Mouse (Mus musculus) T-helper 1 cell (primary cell): Measurements from ENCODE around the gene Car4.

Experiments used
- in situ Hi-C: fragments of 300-600 bp; cut with MboI, MseI; formaldehyde crosslinking; loops from one replicate; pipeline ENCODE4 v1.15.1; 2025; ENCODE audit warnings: high pct_unique_total_duplicates

Gene Car4

DNA sequence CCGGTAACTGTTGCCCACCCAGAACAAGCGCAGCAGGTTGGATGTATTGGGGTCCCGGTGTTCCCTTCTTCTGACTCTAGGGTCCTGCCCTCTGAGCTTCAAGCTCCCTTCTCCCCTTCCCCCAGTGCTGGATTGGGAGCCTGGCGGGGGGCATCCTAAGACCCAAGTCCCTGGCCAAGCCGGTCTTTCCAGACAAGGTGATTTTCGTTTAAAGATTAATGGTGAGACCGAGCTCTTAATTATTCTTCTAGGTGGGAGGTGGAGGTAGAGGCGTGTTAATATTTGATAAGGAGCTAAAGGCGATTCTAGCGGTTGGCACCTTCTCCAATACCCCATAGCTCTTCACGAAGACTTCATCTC lies 665 bp downstream of the Car4 start:
- in situ Hi-C loops: no loop called here

DNA sequence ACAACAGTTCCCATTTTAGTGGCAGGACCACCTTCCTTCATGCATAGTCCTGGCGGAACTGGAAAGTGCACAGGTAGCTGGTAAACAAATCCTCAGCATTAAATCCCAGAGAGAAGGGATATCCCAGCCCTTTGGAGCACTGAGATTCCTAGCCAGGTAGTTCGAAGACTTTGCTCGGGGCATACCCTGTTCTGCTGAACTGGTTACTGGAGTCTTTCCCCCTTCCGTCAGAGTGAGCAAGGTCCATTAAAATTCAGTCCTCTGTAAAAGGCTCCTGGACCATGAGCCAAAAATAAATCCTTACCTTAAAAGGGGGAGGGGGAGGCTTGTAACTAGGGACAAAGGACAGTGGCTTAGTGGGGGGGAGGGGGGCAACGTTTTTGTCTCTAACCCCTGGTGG lies 1.6 kb downstream of the Car4 start:
- in situ Hi-C loops: no loop called here

DNA sequence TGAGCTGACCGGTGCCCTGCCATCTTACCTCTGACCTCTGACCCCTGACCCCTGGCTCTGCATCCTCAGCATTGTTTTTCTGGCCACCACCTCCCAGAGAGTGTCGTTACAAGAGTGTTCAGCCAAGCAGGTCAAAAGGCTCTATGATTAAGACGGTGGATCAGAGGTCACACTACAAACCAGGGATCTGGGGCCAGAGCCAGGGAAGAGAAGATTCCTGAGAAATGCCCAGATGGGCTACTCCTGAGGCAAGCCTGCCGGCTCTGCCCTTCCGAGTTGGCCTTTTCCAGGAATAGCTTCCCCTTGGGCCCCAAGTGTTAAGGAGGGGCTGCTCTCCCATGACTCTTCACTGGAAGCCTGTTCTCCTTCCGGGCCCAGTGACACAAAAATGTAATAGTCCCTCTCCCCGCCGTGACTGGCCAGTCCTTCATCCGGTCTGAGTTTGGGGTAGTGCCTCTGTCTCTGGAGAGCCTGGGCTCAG lies 2.2 kb downstream of the Car4 start:
- in situ Hi-C loops: no loop called here

DNA sequence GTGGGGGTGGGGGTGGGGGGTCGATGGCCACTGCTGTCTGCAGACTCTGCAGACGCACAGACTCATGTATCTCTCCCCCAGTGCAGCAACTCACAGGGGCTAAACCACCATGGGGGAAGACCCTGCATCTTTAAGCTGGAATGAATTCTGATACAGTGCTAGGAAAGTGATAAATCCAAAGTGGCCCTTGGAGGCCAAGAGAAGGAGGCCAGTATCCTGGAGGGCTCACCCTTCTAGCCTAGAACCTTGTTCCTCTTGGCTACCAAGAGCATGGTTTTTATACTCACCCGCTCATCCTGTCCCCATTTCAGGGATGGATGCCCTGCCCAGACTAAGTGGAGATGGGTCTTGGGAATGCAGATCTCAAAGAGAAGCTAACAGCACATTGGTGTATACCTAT lies 2.7 kb downstream of the Car4 start:
- in situ Hi-C loops: no loop called here

DNA sequence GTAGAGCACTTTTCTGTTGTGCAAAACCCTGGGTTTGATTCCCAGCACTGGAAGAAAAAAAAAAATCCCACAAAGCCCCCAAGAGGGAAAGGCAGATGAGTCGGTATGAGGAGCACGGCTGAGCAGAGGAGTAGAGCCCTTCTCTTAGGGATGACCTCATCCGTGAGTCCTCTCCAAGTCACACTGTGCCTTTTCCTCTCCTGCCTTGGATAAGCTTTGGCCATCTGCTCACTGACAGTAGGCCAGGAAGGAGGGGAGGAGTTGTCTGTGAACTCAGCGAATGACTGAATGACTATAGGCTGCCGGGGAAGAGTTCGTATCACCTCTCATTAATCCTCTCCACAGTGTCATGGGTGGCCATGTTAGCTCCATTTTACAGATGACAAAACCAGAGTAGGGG lies 3.2 kb downstream of the Car4 start:
- in situ Hi-C loops: no loop called here

DNA sequence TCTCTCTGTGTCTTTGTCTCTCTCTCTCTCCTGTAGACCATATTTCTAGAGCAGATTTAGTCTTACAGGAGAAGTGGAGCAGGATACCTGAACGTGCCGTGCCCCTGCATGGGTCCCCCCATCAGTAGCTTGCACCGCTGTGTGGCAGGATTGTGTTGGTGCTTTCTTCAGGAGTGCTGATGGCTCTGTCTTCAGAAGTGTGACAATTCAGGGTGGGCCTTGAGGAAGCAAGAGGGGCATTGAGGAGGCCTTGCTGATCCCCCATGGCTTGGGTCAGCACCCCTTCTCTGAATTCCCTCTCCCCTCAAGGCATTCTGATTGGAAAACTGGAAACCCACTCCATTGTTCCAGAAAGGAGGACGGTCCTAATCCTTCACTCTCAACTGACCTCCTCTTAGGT lies 4.0 kb downstream of the Car4 start:
- in situ Hi-C loops: no loop called here

DNA sequence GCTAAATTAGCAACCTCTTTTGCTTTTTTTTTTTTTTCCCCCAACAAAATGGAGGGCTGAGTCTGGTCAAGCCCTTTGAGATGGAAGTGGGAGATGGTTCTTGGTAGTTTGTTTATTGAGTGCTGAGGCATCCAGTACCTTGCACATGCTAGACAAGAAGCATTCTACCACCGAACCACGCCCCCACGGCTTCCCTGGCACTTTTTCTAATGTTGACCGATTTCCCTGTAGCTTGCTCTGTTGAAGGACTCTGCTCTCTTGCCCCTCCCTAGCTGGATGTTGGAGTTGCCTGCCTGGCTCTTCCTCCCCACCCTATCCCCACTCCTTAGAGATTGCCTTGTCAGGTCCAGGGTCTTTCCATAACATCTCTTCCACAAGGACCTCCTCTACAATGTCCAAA lies 5.0 kb downstream of the Car4 start:
- in situ Hi-C loops: no loop called here

DNA sequence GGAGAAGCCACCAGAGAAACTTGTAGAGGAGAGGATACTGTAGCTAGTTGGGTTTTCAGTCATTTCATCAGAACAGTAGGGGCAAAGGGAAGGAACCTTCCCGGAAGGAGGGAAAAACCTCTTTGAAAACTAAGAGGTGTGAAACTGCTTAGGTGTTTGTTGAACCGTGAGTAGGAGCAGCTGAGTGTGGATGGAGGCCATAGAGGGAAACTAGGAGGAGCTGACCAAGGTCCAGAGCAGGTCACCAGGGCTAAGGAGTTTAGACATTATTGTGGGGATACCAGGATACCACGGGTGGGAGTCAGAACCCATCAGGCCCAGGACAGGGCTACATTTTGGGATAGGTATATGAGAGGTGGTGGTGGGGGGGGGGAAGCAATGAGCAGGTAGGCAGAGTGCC lies 6.0 kb downstream of the Car4 start:
- in situ Hi-C loops: no loop called here

DNA sequence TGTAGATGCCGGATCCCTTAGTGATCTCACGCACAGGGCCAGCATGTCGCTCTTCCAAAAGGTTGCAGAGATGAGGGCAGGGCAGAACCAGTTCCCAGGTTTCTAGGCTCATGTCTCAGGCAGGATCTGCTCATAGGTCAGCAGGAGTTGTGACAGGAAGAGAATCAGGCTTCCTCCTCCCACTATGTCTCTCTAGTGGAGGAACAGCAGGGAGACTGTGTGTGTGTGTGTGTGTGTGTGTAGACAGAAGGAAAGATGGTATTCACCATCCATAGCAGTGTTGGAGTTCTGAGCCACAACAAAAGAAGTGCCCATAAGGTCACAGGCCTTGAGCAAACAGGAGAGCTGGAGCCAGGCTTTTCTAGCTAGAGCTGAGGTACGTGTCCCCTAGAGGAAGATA lies 9.1 kb downstream of the Car4 start:
- in situ Hi-C loops: no loop called here

DNA sequence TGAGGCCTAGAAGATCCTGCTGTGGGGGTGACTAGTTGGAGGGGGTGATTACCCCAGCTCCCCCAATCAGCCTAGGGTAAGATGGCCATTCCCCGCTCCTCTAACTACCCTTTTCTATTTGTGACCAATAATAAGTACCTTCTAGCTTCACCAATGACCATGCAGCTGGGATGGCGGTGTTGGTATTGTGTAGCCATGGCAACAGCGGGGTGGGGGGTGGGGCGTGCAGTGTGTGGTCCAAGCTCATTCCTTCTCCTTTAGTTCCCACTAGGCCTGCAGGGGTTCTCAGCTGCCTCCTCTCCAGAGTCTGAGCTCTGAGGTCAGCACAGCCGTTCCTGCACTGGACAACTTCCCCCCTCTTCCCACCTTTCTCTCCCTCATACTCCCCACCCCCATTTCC lies 9.5 kb downstream of the Car4 start:
- in situ Hi-C loops: no loop called here

DNA sequence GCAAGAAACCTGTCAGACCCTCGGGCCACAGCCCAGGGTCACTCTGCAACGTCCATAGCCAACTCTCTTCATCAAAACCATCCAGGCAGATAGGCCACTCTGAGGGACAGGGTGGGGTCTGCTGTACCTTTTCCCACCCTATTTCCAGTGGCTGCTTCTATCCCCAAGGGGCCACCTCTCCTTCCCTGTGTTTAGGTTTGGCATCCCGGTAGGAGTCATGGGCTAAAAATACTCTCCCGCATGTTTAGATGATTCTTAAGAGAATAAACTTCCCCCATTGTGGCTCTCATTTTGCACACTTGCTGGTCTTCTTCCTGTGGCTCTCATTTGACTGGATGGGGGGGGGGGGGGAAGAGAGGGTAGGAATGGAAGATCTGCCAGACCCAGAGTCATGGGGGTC lies 10.7 kb downstream of the Car4 start:
- in situ Hi-C loops: no loop called here

DNA sequence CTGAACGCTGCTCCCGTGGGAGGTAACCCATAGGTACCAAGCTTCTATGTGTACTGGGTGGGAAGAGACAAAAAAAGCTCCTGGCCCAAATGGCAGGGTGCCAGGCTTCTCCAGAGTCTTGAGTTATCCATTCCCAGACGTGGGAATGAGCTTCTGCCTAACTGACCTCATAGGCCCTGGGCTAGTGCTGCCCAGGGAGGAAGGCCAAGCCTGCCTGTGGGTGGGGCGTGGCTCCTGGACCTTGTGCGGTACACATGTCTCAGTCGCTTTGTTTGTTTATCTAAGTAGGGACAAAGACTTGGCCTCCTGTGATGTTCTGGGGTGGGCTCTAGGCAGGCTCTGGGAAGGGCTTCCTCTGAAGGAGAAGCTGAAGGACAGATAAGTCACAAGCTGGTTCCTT lies 11.2 kb downstream of the Car4 start:
- in situ Hi-C loops: no loop called here

DNA sequence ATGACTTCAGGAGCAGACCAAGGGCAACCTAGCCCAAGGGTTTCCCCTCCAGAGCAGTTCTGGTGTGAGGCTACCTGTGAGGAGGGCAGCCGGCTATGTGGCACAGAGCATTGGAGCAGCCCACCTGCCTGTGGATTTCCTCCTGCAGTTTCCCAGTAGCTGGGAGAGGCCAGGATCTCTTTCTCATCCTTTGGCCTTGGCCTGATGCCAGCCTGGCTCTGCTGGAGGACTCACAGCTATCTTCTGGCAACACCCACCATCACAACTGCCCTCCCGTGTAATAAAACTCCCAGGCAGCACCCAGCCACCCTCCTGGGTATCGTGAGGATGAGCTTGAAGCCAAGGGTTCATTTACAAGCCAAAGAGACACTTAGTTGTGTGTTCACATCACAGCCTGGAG lies 14.5 kb downstream of the Car4 start:
- in situ Hi-C loops: no loop called here

DNA sequence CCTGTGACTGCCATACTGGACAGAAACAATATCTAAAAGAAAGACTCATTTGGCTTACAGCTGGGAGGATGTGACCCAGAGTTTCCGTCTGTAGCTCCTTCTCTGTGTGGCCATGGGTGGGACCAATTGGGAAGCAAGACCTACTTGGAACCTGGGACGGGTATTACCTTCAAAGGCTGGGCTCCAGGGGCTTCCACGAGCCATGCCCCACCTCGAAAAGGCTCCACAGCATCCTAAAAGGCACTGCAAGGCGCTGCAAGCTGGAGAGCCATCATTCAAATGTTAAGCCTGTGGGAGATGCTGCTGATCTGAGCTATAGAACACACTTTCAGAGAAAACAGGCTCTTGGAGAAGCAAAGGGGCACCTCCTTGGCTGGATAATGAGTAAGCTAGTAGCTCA lies 16.1 kb downstream of the Car4 start:
- in situ Hi-C loops: no loop called here

DNA sequence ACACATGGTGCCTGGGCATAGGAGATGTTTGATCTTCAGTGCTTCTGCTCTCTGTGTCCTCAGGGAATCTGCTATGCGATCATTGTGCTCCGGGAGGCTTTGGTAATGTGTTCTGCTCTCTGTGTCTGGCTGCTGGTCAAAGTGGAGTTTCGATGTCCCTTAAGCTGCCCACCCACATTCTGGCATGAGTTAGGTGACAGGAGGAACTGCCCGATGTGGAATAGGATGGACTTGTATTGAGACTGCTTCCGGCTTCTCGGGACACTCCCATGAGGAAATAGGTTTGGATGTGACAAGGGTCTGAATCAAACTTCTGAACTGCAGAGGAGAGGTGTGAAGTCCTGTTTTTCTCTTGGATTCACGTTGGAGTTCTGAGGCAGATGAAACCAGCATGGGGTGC lies 17.0 kb downstream of the Car4 start:
- in situ Hi-C loops: no loop called here

DNA sequence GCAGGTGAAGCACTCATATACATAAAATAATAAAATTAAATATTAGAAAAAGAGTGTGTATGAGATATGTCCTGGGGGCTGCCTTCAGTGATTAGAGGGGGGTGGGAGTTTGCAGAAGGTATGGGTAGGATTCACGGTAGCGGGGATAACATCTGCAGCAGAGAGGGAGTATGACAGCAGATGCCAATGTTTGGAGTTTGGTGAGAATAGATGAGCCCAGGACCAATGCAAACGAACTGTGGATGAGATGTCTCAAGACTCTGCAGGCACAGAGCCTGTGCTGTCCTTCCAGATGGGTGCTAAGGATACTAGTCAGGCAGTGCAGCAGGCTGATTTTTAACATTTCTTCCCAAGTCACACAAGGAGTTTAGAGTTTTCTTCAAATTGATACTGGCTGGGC lies 19.1 kb downstream of the Car4 start:
- in situ Hi-C loops: no loop called here

DNA sequence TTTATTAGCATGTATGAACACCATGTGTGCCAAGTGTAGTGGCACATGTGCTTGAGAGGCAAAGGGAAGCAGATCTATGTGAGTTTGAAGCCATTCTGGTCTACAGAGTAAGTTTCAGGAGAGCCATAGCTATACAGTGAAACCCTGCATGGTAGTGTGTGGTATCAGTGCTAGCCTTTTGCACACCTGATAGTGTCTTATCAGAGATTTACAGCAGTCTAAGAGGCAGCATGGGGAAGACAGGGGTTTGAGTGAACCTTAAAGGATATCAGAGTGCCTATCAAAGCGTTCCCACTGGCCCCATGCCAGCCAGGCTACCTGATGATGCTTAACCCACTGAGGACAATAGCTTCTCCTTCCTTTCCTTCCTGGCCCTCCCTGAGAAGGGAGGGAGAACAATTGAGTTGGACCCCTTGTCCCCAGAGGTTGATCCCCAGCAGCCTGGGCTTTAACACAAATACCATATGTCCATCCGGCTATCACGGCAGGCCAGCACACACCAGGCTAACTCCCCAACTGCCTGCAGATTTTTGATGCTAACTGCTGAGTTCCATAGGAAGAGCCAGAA lies 19.9 kb downstream of the Car4 start:
- in situ Hi-C loops: no loop called here

DNA sequence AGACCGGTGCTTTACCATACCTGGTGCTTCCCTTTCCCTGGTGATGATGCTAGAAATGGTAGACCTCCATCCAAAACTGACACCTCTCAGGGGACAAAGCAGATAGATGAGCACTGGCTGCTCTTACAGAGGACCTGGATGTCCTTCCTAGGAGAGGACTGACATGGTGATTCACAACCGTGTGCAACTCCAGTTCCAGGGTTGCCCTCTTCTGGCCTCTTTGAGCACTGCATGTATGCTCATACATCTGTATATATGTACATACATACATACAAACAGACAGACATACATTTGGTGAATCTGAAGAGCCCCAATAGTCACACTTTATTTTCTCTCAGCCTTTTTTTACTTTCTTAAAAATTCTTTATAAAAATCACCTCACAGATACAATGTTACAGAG lies 20.5 kb downstream of the Car4 start:
- in situ Hi-C loops: no loop called here

DNA sequence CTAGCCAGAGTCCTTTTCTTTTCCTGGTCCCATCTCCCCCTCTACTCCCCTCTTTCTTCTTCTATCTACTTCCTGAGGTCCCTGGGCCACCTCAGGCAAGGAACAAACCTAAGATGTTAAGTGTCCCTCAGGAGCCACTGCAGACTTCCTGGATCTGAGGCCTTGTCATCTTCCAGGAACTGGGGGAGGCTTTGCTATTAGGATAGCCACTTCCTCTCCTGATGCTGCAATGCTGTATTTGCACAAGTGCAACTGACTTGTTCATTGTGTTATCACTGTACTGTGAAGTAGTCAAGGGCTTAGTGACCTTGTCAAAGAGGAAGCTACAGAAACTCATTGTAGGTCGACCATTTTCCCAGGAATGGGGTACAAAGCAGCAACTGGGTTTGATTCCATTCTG lies 21.8 kb downstream of the Car4 start:
- in situ Hi-C loops: no loop called here

DNA sequence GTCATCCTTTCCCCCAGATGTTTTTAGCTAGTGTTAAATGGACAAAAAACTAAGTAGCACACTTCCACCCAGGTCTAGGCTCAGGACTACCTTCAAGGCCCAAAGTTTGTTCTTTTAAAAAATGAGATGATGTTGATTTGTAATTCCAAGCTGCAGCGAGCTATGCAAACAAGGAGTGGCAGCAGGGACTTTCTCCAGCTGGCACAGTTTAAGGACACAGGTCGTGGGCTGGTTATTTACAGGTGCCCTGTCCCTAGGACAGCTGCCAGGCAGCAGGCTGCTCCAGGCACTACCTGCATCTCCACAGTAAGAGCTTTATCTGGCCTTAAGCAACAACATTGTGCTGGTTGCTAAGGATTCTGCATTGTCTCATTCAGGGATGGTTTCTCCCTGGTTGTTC lies 23.1 kb downstream of the Car4 start:
- in situ Hi-C loops: loop anchor here (5.0 kb wide), 1 partner anchor 277 kb away; no protein-coding TSS in a partner anchor

DNA sequence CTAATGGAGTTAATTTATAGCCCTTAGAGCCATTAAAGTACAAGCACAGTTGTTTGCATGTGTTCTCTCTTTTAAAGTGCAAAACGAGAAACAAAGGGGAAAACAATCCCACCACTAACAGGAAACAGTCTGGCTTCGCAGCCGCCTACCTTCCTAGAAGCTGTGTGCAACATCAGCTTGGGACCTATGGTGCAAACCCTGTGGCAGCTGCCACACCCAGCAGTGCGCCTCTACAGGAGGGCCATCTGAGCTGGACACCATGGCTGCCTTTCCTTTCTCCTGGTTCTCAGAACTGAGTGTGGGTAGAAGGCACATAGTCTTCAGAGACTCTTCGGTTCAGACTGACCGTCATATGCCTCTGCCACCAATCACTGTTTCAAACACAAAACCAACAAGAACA lies 27.8 kb downstream of the Car4 start:
- in situ Hi-C loops: no loop called here

DNA sequence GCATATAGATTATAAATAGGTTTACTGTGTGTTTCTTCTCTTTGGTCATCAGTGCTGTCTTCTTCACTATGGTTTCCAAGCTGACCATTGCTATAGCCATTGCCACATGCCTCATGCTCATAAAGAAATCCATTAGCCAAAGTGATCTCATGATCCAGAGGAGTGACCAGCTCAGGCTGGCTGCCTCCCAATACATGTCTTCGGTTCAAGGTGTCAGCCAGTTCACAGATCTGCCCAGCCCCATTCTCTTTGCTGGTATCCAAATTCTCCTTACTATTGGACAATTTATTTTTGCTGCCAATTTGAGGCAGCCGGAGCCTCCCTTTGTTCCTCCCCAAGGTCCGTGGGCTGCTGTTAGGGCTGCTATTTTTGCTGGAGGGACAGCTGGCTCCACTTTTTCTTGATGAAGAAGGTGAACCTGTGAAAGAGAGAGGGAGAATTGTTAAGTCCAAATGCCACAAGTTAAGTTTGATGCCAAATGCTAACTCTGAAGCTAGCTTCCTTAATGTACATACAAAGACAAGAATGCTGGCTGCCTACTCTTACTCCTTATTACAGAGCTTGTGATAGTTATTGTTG lies 30.8 kb downstream of the Car4 start:
- in situ Hi-C loops: no loop called here

DNA sequence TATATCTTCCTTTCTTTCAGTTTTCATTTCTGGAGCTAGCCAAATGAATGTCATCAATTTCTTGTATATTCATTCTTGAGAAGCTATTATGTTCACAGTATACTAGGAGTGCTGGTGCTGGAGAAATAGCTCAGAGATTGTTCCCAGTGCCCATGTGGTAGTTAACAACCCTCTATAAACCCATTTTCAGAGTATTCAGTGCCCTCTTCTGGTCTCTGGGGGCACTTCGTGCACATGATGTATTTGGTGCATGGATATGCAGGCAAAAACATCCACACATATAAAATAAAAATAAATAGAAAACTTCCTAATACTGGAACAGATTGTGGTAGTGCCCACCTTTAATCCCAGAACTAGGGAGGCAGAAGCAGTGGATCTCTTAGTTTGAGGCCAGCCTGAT lies 35.4 kb downstream of the Car4 start:
- in situ Hi-C loops: no loop called here

DNA sequence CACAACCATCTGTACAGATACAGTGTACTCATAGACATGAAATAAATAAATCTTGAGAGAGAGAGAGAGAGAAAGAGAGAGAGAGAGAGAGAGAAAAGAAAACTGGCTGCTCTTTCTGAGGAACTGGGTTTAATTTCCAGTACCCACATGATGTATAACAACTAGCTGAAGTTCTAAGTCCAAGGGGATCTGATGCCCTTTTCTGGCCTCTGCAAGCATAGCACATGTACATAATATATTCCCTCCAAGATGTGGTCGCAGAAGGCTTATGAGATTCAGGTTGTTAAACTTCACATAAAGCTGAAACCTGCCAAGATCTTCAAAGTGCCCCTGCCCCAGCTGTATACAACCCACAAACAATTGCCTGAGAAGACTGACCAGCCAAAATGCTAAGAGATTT lies 37.7 kb downstream of the Car4 start:
- in situ Hi-C loops: no loop called here
